Mouse (Mus musculus): ENCODE measurements around the gene Ccdc171.

- TF ChIP-seq POLR2A (IDR thresholded peaks at IDR 0.05; ENCODE audit: control insufficient read depth, extremely low read depth, insufficient read depth, low read length, poor library complexity) (no peak), CTCF (IDR thresholded peaks at IDR 0.05; ENCODE audit: borderline replicate concordance, control insufficient read depth, extremely low read depth, insufficient read depth, low read length, poor library complexity) (no peak)
These were observed 24.2 kb downstream of the Ccdc171 start for GRCm38 (mm10) chr4:83549501-83549900.
